Mouse (Mus musculus): ENCODE results near the gene Fcgrt. TPM values are rescaled to one million over a fixed set of nuclear protein-coding genes. Genes with fewer than 3 reads are reported as not detected.
A peak's percentile ranks its signal among the peaks of the same experiment; 100 is the strongest.

Gene Fcgrt
- polyA plus RNA-seq, 1 experiment = 67.2 TPM

- Histone ChIP-seq H3K4me3 (no peak overlapping the region), H3K36me3 (ENCODE audit: control insufficient read depth, insufficient read depth) (no peaks in the 10 kb centered on the region), H3K27me3 (ENCODE audit: control insufficient read depth, insufficient read depth, insufficient read length) (no peaks in the 10 kb centered on the region), H3K79me2 (ENCODE audit: control insufficient read depth, insufficient read depth) (no peaks in the 10 kb centered on the region), H3ac (ENCODE audit: control insufficient read depth, insufficient read length) (no peak overlapping the region), H3K4me2 (ENCODE audit: low read depth) (no peak overlapping the region)
- no peak for TF ChIP-seq POLR2AphosphoS2 (IDR thresholded peaks at IDR 0.05; ENCODE audit: insufficient read length, low read depth)
- TF ChIP-seq MAX (IDR thresholded peaks at IDR 0.05; ENCODE audit: low read depth) = no peak
- no peak for TF ChIP-seq CEBPB (IDR thresholded peaks at IDR 0.05; ENCODE audit: insufficient read depth, poor library complexity, severe bottlenecking)
- no peak for TF ChIP-seq USF1 (IDR thresholded peaks at IDR 0.05; ENCODE audit: low read depth)
- TF ChIP-seq TCF3 (IDR thresholded peaks at IDR 0.05; ENCODE audit: insufficient read length, low read depth) = no peak
- no peak for TF ChIP-seq SRF (IDR thresholded peaks at IDR 0.05; ENCODE audit: control insufficient read depth, insufficient read length, low read depth)
- no peak for TF ChIP-seq E2F4 (IDR thresholded peaks at IDR 0.05; ENCODE audit: insufficient read depth)
- no peak for TF ChIP-seq MYOG (IDR thresholded peaks at IDR 0.05; ENCODE audit: control insufficient read depth in 1 of 3, insufficient read depth in 1 of 3, insufficient read length in 2 of 3, low read depth in 2 of 3)
- no peak for TF ChIP-seq MYOD1 (IDR thresholded peaks at IDR 0.05; ENCODE audit: control insufficient read depth in 1 of 3, insufficient read length in 2 of 3, low read depth in 2 of 3)
- no peak for TF ChIP-seq REST (IDR thresholded peaks at IDR 0.05; ENCODE audit: insufficient read depth, insufficient read length)
- no peak for TF ChIP-seq TCF12 (IDR thresholded peaks at IDR 0.05; ENCODE audit: insufficient read depth, poor library complexity, severe bottlenecking)
Observed at GRCm38 (mm10) chr7:45092828-45093515, 10.7 kb downstream of the Fcgrt start.

- Histone ChIP-seq H3K27me3 (ENCODE audit: control insufficient read depth, insufficient read depth, insufficient read length) (no peaks in the 10 kb centered on the region), H3K4me2 (ENCODE audit: low read depth) (peak within 1 kb of the TSS; percentile 75), H3ac (ENCODE audit: control insufficient read depth, insufficient read length) (no peak within 1 kb of the TSS), H3K4me3 (peak within 1 kb of the TSS; percentile 38), H3K79me2 (ENCODE audit: control insufficient read depth, insufficient read depth) (no peaks in the 10 kb centered on the region), H3K36me3 (ENCODE audit: control insufficient read depth, insufficient read depth) (no peaks in the 10 kb centered on the region)
- TF ChIP-seq POLR2A (IDR thresholded peaks at IDR 0.05; ENCODE audit: insufficient read length, low read depth) = peak; percentile 50
- TF ChIP-seq POLR2AphosphoS2 (IDR thresholded peaks at IDR 0.05; ENCODE audit: insufficient read length, low read depth) = peak; percentile 69
- no peak for TF ChIP-seq E2F4 (IDR thresholded peaks at IDR 0.05; ENCODE audit: insufficient read depth)
- no peak for TF ChIP-seq CEBPB (IDR thresholded peaks at IDR 0.05; ENCODE audit: insufficient read depth, poor library complexity, severe bottlenecking)
Observed at GRCm38 (mm10) chr7:45092048-45092447, 11.6 kb downstream of the Fcgrt start, which contains the start of gene Rcn3. Gene Rcn3 (minus strand): TSS chr7:45092221.

- Histone ChIP-seq H3K36me3 (ENCODE audit: control insufficient read depth, insufficient read depth) (no peaks in the 10 kb centered on the region), H3K4me2 (ENCODE audit: low read depth) (peak overlapping the region; percentile 75), H3K79me2 (ENCODE audit: control insufficient read depth, insufficient read depth) (no peaks in the 10 kb centered on the region), H3K4me3 (peak overlapping the region; percentile 38), H3ac (ENCODE audit: control insufficient read depth, insufficient read length) (no peak overlapping the region), H3K27me3 (ENCODE audit: control insufficient read depth, insufficient read depth, insufficient read length) (no peaks in the 10 kb centered on the region)
- TF ChIP-seq CEBPB (IDR thresholded peaks at IDR 0.05; ENCODE audit: insufficient read depth, poor library complexity, severe bottlenecking) (no peak), USF1 (IDR thresholded peaks at IDR 0.05; ENCODE audit: low read depth) (no peak), POLR2AphosphoS2 (IDR thresholded peaks at IDR 0.05; ENCODE audit: insufficient read length, low read depth) (no peak), MAX (IDR thresholded peaks at IDR 0.05; ENCODE audit: low read depth) (no peak), E2F4 (IDR thresholded peaks at IDR 0.05; ENCODE audit: insufficient read depth) (no peak)
Observed at GRCm38 (mm10) chr7:45091001-45091990, 12.4 kb downstream of the Fcgrt start.

- H3K4me2 ChIP-seq (ENCODE audit: low read depth) = peak overlapping the region; percentile 75
- no peaks in the 10 kb centered on the region for H3K79me2 ChIP-seq (ENCODE audit: control insufficient read depth, insufficient read depth)
- no peak for TF ChIP-seq MAX (IDR thresholded peaks at IDR 0.05; ENCODE audit: low read depth)
- no peak for TF ChIP-seq REST (IDR thresholded peaks at IDR 0.05; ENCODE audit: insufficient read depth, insufficient read length)
- TF ChIP-seq SRF (IDR thresholded peaks at IDR 0.05; ENCODE audit: control insufficient read depth, insufficient read length, low read depth) = no peak
- no peak for TF ChIP-seq TCF3 (IDR thresholded peaks at IDR 0.05; ENCODE audit: insufficient read length, low read depth)
- TF ChIP-seq POLR2A (IDR thresholded peaks at IDR 0.05; ENCODE audit: insufficient read length, low read depth) = no peak
- no peak for TF ChIP-seq MYOD1 (IDR thresholded peaks at IDR 0.05; ENCODE audit: control insufficient read depth in 1 of 3, insufficient read length in 2 of 3, low read depth in 2 of 3)
- no peaks in the 10 kb centered on the region for H3K27me3 ChIP-seq (ENCODE audit: control insufficient read depth, insufficient read depth, insufficient read length)
- H3K36me3 ChIP-seq (ENCODE audit: control insufficient read depth, insufficient read depth) = no peaks in the 10 kb centered on the region
- no peak overlapping the region for H3ac ChIP-seq (ENCODE audit: control insufficient read depth, insufficient read length)
- peak overlapping the region; percentile 38 for H3K4me3 ChIP-seq
Observed at GRCm38 (mm10) chr7:45090251-45090977, 13.2 kb downstream of the Fcgrt start.
